Mouse (Mus musculus) C2C12 (cell line): Measurements from ENCODE around the gene Prkce.

Experiments used
- CTCF ChIP-seq: IDR thresholded peaks from one replicate; pipeline ENCODE4 v1.5.1; 2011; ENCODE audit not compliant: control insufficient read depth, insufficient read depth, insufficient read length
- MYOD1 ChIP-seq: IDR thresholded peaks from one replicate; pipeline ENCODE4 v1.6.1; 2011; ENCODE audit warnings: low read depth; ENCODE audit not compliant: control insufficient read depth, insufficient read length
- MYOG ChIP-seq: IDR thresholded peaks from one replicate; pipeline ENCODE4 v1.6.1; 2011; ENCODE audit not compliant: control insufficient read depth, insufficient read length; ENCODE audit errors: extremely low read depth

DNA sequence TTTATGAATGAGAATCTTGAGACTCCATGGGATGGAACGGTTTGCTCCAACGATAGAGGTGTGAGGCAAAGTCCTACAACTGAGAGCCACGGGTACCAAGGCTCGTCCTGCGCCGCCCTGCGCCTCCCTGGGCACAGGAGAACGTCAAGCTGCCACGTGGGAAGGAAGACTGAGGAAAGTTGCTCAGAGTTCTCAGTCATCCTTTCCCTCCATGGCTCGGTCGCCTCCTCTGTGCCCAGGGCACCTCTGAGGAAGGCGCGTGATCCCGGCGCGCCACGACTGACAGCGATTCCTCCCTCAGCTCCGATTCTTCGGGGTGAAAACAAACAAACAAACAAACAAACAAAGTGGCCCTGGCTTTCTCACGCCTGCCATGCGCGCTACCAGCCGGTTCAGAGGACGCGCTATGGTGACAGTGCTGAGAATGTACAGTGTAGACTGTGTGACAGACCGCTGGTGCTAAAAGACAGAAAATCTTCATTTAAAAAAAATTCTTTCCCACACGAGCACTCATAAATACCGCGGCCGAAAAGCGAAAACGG, 23.0 kb upstream of the Prkce start:
- TF ChIP-seq CTCF (no peak), MYOG (no peak), MYOD1 (no peak)
